Mouse (Mus musculus): ENCODE measurements around the gene Gm45837. TPM values are rescaled to one million over a fixed set of nuclear protein-coding genes. Genes with fewer than 3 reads are reported as not detected.

Gene Gm45837
- total RNA-seq (2015) = not detected in 2 replicates
- not detected in 2 replicates for total RNA-seq (2017)

DNA sequence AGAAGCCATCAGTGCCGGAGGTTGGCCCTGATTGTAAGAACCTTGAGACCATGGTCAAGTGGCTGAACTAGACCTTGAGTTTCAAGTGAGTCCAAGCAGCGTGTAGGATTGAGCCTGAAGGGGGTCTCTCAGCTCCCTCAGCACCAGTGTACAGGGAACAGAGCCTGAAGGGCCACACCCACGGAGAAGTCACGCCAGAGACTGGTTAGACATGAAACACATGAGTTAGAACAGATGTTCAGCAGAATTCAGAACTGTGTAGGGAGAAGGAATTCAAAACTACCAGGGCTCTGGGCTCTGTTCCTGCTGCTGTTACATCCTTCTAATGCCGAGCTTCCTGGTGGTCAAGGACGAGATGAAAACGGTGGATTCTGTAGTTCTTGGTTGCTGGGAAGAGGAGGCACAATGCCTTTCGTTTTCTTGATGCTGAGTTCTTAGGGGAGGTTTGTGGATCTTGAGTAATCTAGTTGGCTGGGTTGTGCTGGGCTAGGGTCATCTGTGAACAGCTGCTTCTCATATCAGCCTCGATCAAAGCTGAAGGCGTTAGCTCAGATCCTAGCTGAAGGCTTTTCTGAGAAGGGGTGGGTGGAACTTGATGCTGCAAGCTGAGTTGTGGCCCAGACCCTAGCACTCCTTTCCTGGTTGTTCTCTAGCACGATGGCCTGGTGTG, at the start of gene Gm45837:
Gene Gm45837 (plus strand): TSS at position 620 of the 670 bp plus-strand sequence.
- ATAC-seq (replicated peaks; ENCODE audit: poor library complexity) = no peak

DNA sequence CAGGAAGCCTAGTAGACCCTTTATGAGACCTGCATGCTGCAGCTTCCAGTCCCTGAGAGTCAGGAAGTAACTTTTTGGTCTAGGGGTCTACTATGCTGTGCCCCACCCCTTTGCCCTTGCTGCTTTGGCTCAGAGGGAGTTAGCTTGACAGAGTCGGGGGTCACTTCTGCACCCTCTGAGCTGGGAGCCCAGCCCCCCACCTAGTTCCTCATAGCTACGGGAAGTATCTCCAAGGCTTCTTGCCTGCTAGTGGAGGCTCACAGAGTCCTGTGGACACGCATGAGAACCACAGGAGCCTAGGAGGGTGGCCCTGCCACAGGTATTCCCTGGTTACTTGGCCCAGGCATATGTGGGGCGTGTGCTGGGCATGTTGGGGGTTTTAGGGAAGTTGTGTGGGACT, 49.7 kb upstream of the Gm45837 start:
- ATAC-seq (replicated peaks; ENCODE audit: poor library complexity) = peak; percentile 10

DNA sequence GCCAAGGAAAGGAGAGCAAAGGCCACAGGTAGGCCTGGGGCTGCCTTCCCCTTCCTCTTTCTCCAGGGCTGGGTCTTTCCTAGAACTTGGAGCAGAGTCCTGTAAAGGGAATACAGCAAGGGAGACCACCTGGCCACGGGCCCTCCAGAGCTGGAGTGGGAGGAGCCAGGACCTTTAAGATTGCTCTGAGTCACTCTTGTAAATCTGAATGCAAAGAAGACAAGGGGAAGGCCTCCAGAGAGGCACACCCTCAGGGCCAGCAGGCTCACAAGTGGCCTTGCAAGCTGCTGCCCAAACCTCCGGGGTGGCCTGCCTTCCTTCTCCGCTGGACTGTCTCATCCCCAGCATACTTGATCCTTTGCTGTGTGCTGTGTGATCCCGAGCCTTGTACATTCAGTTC, 48.9 kb upstream of the Gm45837 start:
- no peak for ATAC-seq (replicated peaks; ENCODE audit: poor library complexity)

DNA sequence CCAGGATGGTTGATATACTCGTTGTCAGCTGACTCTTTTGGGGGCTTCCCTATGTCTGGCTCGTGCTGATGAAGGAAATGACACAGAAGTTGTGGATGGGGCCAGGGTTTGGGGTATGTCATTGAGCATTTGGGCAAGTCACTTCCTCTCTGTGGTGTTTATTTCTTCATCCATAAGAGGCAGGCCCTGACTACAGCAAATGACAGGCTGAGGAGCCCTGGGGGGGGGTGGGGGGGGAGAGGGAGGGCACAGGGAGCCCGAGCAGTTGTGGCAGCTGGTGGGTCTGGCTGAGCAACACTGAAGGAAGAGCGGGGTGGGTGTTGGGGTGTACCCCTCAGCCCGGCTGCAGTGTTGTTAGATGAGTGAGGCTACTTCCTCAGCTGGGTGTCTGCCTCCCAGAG, 47.9 kb upstream of the Gm45837 start:
- ATAC-seq (replicated peaks; ENCODE audit: poor library complexity) = peak; percentile 79

DNA sequence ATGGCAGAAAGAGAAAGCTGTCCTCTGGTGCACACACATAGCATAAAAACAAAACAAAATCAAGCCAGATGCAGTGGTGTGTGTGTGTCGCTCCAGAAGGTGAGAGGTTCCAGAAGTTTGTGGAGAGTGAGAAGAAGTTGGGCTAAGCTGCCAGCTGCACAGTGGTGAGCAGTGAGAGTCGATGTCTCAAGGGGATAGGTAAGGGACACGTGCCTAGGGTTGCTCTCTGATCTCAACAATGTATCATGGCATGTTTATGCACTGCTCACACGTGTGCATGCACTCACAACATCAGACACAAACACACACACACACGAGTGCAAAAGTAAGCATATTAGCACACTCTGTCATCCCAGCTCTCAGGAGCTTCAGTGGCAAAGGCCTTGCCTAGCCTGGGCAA, 46.8 kb upstream of the Gm45837 start:
- ATAC-seq (replicated peaks; ENCODE audit: poor library complexity) = no peak

DNA sequence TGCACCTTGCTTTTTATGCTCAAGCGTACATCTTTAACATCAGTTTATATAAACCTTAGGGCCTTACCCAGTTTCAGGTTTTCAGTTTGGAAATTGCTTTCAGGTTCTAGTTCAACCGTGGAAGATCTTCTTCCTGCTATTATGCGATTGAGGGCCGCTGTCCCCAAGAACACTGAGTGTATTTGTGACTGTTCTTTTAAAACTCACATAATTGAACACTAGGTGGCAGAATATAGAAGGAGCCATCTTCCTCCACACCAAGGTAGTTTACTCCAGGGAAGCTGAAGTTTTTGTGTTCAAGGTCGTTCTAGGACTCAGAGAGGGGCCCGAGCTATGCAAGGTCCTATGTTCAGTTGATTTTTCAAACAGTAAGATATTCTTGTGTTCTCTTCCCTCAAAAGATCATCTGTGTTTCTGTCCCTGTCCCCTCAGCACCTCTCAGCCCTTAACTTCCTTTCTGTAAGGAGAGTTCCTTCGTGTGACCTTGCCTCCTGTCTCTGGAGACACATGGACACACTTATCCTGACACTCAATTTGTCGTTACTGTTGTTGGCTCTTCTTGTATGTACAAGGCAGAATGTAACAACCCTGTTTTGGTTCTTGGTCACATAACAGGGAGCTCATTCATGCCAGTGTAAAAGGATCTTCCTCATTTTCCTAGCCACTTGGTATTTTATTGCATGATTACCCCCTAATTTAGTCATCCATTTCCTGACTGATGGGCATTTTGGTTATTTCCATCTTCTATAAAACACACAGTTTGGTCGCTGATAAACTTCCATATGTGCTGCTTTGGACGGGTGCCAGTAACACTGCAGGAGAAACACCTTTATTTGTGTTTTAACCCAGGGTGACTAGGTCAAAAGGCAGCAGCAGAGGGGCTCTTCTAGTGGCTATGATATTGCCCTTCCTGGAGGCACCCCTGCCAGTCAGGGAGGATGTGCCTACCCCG, 42.5 kb upstream of the Gm45837 start:
- ATAC-seq (replicated peaks; ENCODE audit: poor library complexity) = peak; percentile 46

DNA sequence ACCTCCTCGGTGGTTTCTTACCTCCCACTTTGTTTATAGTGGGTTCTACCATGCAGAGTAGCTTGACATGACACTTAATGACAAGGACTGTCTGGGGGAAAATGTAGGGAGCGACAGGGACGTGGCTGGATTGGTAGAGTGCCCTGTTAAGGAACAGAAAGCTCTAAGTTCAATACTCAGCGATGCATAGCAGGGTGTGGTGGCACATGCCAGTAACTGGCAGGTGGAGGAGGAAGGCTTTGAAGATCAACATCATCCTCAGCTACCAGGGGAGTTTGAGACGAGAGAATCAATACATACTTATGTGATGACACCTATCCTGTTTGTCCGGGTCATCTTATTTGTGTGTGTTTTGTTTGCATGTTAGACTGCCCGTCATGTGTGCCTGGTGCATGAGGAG, 41.0 kb upstream of the Gm45837 start:
- ATAC-seq (replicated peaks; ENCODE audit: poor library complexity) = no peak

DNA sequence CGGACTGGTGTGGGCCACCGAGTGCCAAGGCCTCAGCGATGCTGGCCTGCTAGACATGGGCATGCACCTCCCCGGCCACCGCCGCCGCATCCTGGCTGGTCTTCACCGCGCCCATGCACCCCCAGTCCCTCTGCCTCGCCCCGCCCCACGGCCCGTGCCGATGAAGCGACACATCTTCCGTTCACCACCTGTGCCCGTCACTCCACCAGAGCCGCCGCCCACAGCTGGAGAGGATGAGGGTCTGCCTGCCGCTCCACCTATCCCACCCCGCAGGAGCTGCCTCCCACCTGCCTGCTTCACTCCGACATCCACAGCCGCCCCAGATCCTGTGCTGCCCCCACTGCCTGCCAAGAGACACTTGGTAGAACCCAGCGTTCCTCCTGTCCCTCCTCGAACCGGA, 37.6 kb upstream of the Gm45837 start:
- no peak for ATAC-seq (replicated peaks; ENCODE audit: poor library complexity)

DNA sequence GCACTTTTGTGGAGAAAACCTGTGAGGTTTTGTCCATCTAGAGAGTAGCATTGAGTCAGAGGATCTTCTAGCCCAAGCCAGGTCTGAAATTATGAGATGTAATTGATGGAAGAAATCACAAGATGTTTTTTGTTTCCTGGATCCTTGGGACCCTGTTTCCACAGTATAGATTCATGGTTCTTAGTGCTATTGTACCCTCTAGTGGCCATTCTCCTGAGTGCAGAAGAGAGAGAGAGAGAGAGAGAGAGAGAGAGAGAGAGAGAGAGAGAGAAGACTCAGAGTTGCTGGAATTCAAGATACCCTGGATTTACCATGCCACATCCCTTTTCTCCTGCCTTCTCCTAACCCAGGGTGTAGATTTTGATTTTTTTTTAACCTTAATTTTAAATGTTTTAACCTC, 36.5 kb upstream of the Gm45837 start:
- ATAC-seq (replicated peaks; ENCODE audit: poor library complexity) = peak; percentile 44

DNA sequence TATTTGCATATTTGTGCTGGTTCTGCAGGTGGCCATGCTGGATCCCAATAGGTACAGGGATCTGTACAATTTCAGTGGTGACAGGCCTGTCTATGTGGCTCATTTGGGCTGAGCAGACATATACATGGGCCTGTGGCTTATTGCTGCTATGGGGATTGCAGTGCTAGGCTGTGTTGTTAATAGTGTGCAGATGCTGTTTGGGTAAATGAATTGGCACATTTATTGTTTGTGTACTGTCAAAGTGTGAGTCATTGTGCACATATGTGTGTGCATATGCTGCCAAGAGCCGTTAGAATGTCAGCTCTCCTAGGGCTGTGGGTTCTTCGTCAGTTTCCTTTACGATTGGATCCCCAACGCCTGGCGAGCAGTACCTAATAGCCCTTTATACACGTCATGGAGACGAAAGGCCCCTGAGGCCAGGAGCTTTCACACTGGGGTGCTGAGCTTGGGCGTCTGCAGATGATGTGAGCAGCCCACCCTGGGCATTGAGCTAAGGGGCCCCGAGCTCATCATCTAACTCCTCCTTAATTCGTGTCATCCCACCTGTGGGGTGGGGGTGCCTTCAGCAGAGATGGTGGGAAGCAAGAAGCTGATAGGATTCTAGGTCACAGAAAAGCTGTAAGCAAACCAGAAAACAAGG, 33.9 kb upstream of the Gm45837 start:
- no peak for ATAC-seq (replicated peaks; ENCODE audit: poor library complexity)

DNA sequence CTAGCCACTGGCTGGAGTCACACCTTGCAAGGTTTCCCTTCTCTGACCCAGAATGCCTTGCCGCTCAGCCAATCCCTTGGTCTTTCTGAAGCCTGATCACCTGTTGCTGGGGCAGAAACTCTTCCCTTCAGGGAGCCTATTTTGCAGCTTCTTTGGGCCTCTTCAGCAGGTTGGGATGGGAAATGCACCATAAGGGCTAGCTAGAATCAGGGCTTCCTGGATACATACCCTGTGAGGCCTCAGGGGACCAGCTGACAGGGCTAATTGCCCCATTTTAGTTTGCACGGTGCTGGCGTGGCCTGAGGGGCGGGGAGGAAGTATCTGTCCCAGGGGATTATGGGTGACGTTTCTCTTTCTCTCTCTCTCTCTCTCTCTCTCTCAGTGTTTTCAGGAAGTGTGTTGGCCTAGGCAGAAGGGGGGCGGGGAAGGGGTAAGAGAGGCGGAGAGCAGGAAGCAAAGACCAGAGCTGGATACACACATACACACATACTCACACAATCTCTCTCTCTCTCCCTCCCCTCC, 32.9 kb upstream of the Gm45837 start:
- ATAC-seq (replicated peaks; ENCODE audit: poor library complexity) = peak; percentile 81

DNA sequence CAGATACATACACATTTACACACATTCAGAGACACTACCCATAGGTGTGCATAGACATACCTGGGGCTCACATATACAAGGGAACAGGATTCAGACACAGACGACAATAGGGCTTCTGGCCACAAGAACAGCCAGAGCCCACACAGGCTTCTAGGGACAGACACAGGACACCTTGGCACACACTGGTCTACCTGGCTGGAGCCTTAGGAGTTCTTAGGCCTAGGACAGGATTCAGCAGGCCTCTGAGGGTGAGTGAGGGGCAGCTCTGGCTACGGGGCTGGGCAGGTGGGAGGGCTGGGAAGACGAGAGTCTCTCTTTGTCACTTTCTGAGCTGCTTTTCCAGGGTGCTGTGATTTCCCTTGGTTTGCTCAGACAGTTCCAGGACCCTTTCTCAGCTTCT, 32.4 kb upstream of the Gm45837 start:
- ATAC-seq (replicated peaks; ENCODE audit: poor library complexity) = no peak

DNA sequence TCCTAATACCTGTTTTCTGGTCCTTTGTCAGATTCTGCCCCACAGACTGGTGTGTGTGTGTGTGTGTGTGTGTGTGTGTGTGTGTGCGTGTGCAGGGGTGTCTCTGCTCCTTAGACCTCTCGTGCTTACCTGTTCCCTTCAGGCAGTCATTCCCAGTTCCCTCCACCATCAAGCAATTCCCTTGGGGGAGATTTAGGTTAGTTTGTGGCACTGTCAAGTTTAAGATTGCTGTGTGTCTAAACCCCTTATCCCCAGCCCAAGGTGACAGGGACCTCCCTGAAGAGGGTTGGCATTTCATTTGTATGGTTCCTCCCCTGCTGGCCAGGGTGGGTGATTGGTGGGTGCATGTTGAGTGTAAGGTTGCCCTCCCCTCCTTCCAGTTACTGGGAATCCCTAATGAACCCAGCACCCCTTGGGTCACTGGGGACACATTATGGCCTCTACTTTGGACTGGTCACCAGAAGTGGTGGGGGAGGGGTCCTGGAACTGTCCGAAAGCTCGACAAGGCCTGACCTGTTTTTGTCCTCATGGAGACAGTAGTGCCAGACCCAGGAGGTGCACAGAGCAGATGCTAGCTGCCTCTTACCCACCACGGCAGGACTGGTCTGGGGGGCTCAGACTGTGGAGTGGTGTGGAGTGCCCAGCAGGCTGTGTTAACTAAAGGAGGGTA, 31.8 kb upstream of the Gm45837 start:
- no peak for ATAC-seq (replicated peaks; ENCODE audit: poor library complexity)

DNA sequence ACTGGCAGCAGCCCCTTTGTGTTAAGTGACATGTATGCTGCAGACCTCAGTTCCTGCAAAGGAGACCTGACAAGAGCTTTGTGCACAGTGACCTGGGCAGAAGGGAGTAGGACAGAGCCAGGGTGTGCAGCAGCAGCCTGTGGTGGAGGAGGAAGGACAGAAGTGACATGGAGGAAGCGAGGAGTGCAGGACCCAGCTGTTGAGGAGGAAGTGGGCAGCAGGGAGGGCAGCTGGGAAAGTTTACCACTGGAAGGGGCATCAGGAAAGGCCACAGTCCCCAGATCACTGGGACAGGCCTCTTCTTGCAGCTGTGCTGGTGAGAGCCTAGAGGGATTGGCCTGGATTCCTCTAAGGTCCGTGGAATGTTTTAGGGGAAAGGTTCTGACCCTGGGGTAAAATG, 31.0 kb upstream of the Gm45837 start:
- peak; percentile 29; the same call in 1 of the 2 replicates for ATAC-seq (replicated peaks; ENCODE audit: poor library complexity)

DNA sequence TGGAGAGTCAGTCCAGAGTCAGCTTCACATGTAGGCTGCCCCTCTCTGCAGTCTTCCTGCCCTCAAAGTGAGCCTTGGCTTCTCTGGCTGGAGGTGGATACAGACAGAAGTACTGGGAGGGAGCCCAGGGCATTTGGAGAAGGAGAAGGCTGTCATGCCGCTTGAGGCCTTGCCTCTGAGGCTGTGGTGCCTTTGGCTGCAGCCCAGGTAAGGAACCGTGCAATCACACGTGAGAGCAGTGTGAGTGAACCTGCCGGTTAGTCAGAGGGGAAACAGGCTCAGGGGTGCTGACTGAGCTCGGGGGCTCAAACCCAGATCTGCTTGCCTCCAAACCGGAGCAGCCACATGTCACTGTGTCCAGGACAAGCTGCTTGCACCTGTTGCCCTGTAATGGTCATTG, 29.2 kb upstream of the Gm45837 start:
- no peak for ATAC-seq (replicated peaks; ENCODE audit: poor library complexity)

DNA sequence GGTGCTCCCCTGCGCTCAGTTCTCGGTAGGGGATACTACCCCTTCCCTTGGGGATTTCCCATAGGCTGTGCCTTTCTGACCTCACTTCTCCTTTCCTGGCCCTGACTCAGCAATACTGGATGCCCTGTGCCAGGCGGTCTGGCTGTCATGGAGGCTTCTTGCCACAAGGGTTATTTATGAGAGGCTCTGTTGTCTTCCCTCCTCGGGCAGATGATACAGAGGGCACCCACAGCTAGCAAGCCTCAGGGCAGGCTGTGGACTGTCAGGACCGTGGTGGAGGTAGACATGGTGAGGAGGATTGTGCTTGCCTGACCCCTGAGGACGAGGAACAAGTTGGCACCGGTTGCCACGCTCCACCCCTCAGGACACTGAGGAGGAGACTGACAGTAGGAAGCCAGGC, 28.3 kb upstream of the Gm45837 start:
- peak; percentile 66 for ATAC-seq (replicated peaks; ENCODE audit: poor library complexity)

DNA sequence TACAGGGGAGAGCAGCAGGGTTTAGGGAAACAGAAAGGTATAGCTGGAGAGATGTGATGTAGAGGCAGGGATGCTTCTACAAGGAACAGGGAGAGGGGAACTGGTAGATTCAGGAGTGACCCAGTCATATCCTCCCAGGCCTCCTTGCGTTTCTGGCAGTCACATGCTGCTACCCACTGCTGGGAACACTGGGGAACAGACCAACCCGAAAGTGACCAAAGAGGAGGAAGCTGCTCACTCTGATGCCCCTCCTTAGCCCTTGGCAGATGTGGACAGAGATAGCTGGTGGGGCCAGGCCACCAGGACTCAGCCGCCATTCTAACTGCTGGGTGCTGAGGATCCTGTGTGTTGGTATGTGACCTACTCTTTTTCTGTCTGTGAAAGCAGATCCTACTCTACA, 26.9 kb upstream of the Gm45837 start:
- ATAC-seq (replicated peaks; ENCODE audit: poor library complexity) = peak; percentile 50

DNA sequence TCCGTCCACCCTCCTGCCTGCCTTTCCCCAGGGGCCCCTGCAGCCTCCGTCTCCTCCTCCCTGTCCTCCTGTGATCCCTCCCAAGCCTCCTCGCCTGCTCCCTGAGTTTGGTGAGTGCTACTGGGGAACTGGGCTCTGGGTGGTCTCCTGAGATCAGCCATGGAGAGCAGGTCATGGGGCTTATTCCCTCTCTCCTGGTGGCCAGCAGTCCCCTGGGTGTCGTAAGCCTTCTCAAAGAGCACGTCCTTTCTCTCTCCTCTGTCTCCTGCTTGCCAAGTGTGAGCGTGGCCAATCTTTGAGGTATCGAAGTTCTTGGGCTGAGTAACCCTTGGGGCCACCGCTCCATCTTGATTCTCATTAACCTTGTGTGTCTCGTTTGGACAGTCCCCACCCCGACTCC, 25.8 kb upstream of the Gm45837 start:
- ATAC-seq (replicated peaks; ENCODE audit: poor library complexity) = no peak

DNA sequence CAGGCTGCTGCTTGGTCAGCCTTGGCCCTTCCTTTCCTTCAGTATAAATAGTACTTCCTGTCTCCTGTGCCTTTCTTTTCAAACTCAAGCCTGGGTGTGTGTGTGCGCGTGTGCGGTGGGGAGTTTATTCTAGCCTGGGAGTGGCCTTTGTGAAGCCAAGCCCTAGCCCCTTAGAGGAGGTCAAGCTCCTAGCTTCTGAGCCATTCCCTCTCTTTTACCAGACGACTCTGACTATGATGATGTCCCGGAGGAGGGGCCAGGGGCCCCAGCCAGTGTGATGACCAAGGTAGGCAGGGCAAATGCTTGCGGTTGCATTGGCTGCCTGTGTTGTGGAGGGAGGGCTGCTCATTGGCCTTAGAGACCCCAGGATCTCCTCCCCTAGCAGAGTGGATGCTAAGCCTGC, 25.4 kb upstream of the Gm45837 start:
- no peak for ATAC-seq (replicated peaks; ENCODE audit: poor library complexity)

DNA sequence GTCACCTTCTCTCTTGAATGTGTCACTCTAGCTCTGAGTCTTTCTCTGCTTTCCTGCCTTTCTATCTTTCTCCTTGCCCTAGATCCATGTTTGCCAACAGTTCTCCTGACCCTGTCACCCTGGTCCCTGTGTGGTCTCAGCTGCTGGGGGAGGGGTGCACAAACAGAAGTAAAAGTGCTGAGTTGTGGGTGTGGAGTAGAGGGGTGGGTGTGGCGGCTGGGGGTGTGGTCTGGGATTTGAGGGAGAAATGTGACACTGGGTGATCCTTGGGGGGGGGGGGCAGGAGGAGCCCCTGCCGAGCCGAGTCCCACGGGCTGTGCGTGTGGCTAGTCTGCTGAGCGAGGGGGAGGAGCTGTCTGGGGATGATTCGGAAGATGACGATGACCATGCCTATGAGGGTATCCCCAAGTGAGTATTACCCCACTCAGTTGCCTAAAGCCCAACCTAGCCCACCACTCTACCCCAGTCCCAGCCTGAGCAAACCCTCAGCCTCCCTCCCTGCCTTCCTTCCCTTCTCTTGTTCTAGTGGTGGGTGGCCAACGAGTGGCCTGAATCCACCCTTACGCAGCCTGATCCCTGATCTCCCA, 24.7 kb upstream of the Gm45837 start:
- ATAC-seq (replicated peaks; ENCODE audit: poor library complexity) = no peak

DNA sequence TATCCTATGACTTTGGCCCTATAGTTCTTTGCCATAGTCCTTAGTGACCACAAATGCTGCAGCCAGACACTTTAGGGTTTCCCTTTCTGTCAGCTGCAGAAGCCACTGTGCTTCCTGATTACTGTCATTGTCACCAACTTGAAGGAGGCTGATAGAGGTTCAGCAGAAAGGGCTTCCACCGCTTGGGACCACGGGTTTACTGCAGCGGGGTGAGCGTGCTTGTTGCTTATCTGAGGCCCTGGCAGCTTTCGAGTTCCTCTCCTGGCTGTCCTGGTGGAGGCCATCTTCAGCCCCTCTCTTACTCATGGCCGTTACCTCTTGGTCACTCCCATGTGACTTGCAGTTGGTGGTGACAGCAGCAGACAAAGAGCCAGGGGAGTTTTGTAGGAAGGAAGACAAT, 21.4 kb upstream of the Gm45837 start:
- ATAC-seq (replicated peaks; ENCODE audit: poor library complexity) = peak; percentile 43

Measured in megakaryocyte progenitor cell, adult 5-6 weeks (primary cell).